Mouse (Mus musculus) hindbrain, postnatal 0 days (tissue): ENCODE measurements around the gene Ofd1. TPM values are rescaled to one million over a fixed set of nuclear protein-coding genes. Genes with fewer than 3 reads are reported as not detected.

Experiments
- ATAC-seq: fragments of 200-750 bp; cut with Nextera tagmentation; 2 replicates; pipeline ENCODE4 v1.8.0; 2017; ENCODE audit warnings: mild to moderate bottlenecking, moderate TSS enrichment, moderate library complexity
- DNase-seq: peaks from one replicate; pipeline ENCODE4 v3.0.0-alpha.2; 2015; ENCODE audit warnings: low spot score
- H3K27ac ChIP-seq: fragments of 300-500 bp; sonication (generic); 2 replicates; pipeline ENCODE4 v1.5.1; 2014; ENCODE audit warnings: mild to moderate bottlenecking
- H3K27me3 ChIP-seq: fragments of 300-500 bp; sonication (generic); 2 replicates; pipeline ENCODE4 v1.6.1; 2014; ENCODE audit warnings: low read length, mixed read lengths; ENCODE audit not compliant: insufficient read depth
- H3K36me3 ChIP-seq: fragments of 300-500 bp; sonication (generic); 2 replicates; pipeline ENCODE4 v1.6.1; 2014; ENCODE audit warnings: low read length, mixed read lengths; ENCODE audit not compliant: insufficient read depth
- H3K4me1 ChIP-seq: fragments of 300-500 bp; sonication (generic); 2 replicates; pipeline ENCODE4 v1.6.1; 2014; ENCODE audit warnings: antibody characterized with exemption, low read length, mixed read lengths; ENCODE audit not compliant: insufficient read depth
- H3K4me2 ChIP-seq: fragments of 300-500 bp; sonication (generic); 2 replicates; pipeline ENCODE4 v1.6.1; 2014; ENCODE audit warnings: low read depth, mild to moderate bottlenecking, low read length, moderate library complexity, mixed read lengths
- H3K4me3 ChIP-seq: fragments of 300-500 bp; sonication (generic); 2 replicates; pipeline ENCODE4 v1.5.1; 2014; ENCODE audit warnings: low read length
- H3K9ac ChIP-seq: fragments of 300-500 bp; sonication (generic); replicated peaks from 2 replicates; pipeline ENCODE4 v1.6.1; 2014; ENCODE audit warnings: mild to moderate bottlenecking, low read length, moderate library complexity, mixed read lengths
- H3K9me3 ChIP-seq: fragments of 300-500 bp; sonication (generic); 2 replicates; pipeline ENCODE4 v1.6.1; 2016; ENCODE audit warnings: low read length, mixed read lengths
- CTCF ChIP-seq: IDR thresholded peaks from 2 replicates; pipeline ENCODE4 v1.5.1; 2016; ENCODE audit warnings: antibody characterized with exemption, control low read depth, low read depth
- WGBS: fragments of 180-500 bp; shearing (Covaris S2); extraction: QIAGEN DNeasy Blood & Tissue Kit; methylation state at CpG from one replicate; pipeline ENCODE4 v1.1.7; 2014; 5-methylcytosine and 5-hydroxymethylcytosine counted together
- polyA plus RNA-seq: library from polyadenylated mRNA; unstranded; fragments of >200 nt; fragmentation: Nextera tagmentation; extraction: Ambion mirVana; gene quantifications from 2 replicates; pipeline ENCODE4 v1.2.1, GENCODE M21; 2015
- total RNA-seq: library from RNA; depleted of rRNA; stranded (reverse); fragments of >200 nt; gene quantifications from 2 replicates; pipeline ENCODE4 v1.2.3, GENCODE M21; 2014

The Ofd1 gene
- total and polyA plus RNA-seq, 2 experiments from 2014 or later, result 4.3 to 7.1 TPM

DNA sequence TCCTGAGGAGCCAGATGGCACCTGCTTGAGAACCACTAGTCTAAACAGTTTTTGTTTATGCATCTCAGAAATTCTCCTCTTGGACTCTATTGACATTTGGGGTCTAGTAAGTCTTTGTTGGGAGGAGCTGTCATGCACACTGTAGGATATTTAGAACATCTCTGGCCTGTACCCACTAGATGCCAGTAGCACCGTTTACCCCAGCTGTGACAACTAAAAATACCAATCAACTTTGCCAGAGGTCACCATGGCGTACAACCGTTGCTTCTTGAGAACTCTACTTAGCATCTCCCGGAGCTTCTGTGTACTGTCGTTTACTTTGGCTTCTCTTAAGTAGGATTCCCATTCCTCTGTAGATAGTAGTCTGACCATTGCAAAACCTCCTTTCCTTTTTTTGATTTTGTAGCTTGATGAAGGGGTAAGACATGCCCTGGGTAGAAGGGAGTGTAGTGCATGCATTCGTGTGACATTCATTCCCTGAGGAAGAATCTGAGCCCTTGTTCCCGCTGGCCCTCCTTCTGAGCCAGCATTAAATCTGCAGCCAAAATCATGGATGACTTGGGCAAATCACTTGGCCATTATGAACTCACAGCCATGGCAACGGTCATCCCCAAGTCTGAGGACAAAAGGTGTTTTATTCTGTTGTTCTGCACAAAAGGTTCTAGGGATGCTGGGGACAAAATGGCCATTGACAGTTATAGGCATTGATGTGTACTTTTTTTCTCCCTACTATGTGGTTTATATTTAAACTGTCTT lies 74.9 kb downstream of the Ofd1 start:
- Histone ChIP-seq H3K4me1 (no peaks in the 10 kb centered on the region), H3K4me2 (no peak overlapping the region), H3K36me3 (no peaks in the 10 kb centered on the region), H3K9ac (no peak overlapping the region), H3K27me3 (no peaks in the 10 kb centered on the region), H3K4me3 (no peak overlapping the region), H3K9me3 (no peaks in the 10 kb centered on the region), H3K27ac (peak overlapping the region; percentile 58; the same call in 1 of the 2 replicates)
- DNase-seq (peak; percentile 61), ATAC-seq (peak; percentile 82)
- WGBS, result 52% methylated on average over 8 of the region's 8 CpGs
- TF ChIP-seq CTCF, result no peak

DNA sequence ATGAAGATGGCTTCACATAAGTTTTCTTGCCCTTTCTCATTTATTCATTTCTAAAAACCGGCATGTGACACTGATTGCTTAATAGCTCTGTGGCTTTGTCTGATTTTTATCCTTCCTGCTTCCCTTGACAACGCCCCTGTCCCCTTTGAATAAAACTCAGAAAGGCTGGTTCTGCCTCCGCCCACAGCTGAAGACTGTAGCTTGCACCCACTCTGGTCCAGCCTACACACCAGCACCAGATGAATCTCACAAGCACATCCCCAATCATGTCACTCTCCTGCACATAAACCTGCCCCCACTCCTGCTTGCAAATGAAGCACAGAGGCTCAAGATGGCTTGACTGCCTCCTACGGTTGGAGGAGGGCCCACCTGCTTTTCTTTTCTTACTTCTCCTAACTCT lies 80.0 kb downstream of the Ofd1 start:
- Histone ChIP-seq H3K27me3 (no peaks in the 10 kb centered on the region), H3K9ac (no peak overlapping the region), H3K27ac (no peak overlapping the region), H3K36me3 (no peaks in the 10 kb centered on the region), H3K4me2 (no peak overlapping the region), H3K4me3 (no peak overlapping the region), H3K9me3 (no peaks in the 10 kb centered on the region), H3K4me1 (no peaks in the 10 kb centered on the region)
- TF ChIP-seq CTCF, result no peak
- DNase-seq (no peak), ATAC-seq (no peak)
- 87% methylated on average over 4 of the region's 4 CpGs for WGBS

DNA sequence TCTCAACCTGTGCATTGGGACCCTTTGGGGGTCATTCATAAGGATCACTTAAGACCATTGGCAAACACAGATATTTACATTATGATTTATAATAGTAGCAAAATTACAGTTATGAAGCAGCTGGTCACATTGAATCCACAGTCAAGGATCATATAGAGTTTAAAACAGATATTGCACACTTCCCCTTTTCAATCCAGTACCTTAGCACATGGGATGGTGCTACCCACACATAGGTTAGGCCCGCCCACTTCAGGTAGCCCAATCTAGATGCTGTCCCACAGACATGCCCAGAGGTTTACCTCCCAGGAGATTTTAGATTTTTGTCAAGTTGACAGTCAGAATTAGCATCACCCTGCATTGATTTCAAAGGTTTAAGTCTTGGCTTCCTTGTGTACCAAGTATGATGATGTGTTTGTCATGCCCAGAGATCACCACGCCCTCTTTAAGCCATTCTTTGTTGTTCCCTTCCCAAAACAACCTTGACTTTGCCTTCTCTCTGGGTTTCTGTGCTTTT lies 80.5 kb downstream of the Ofd1 start:
- no peaks in the 10 kb centered on the region for H3K9me3 ChIP-seq
- H3K4me2 ChIP-seq, result no peak overlapping the region
- ATAC-seq (no peak), DNase-seq (no peak)
- H3K27me3 ChIP-seq, result no peaks in the 10 kb centered on the region
- TF ChIP-seq CTCF, result no peak
- no peaks in the 10 kb centered on the region for H3K36me3 ChIP-seq
- H3K9ac ChIP-seq, result no peak overlapping the region
- WGBS, result 82% methylated on average over 2 of the region's 2 CpGs
- H3K27ac ChIP-seq, result no peak overlapping the region
- no peaks in the 10 kb centered on the region for H3K4me1 ChIP-seq
- no peak overlapping the region for H3K4me3 ChIP-seq

DNA sequence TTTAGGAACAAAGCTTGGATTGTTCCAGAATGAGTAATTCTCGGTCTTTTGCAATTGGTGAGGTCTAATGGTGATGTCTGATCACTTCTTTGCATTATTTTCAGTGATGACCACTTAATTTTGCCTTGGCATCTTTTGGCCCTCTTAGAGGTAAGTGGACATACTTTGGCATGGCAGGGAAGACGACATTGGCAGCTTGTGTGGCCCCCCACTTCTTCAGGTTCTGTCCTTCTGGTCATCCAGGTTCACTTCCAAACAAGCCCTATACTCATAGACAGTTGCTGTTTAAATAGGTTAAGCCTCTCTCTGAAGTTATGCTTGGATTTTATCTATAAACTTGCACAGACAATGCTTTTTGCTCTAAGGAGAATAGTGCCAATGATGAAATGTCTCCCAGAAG lies 81.5 kb downstream of the Ofd1 start:
- H3K4me3 ChIP-seq, result no peak overlapping the region
- WGBS, result 80% methylated on average over 2 of the region's 2 CpGs
- H3K27me3 ChIP-seq, result no peaks in the 10 kb centered on the region
- DNase-seq (no peak), ATAC-seq (no peak)
- H3K4me2 ChIP-seq, result no peak overlapping the region
- no peak overlapping the region for H3K9ac ChIP-seq
- no peak overlapping the region for H3K27ac ChIP-seq
- no peaks in the 10 kb centered on the region for H3K36me3 ChIP-seq
- no peaks in the 10 kb centered on the region for H3K4me1 ChIP-seq
- no peaks in the 10 kb centered on the region for H3K9me3 ChIP-seq
- no peak for TF ChIP-seq CTCF

DNA sequence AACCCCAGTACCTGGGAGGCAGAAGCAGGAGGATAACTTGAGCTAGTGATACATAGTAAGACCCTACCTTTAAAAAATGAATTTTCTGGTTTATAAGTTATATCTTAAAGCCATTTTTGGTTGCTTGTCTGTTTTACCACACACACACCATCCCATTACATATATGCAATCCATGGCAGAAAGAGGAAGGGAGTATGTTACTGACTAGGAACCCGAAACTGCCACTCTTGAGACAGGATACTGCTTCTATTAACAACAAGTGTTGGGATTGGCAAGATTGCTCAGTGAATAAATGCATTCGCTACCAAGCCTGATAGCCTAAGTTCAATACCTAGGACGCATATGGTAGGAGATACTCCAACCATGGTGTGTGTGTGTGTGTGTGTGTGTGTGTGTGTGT lies 84.2 kb downstream of the Ofd1 start:
- Histone ChIP-seq H3K4me2 (no peak overlapping the region), H3K9me3 (no peaks in the 10 kb centered on the region), H3K27ac (no peak overlapping the region), H3K9ac (no peak overlapping the region), H3K4me1 (no peaks in the 10 kb centered on the region), H3K36me3 (no peaks in the 10 kb centered on the region), H3K4me3 (no peak overlapping the region), H3K27me3 (no peaks in the 10 kb centered on the region)
- TF ChIP-seq CTCF, result no peak
- ATAC-seq (no peak), DNase-seq (no peak)
- 90% methylated on average over 3 of the region's 3 CpGs for WGBS

DNA sequence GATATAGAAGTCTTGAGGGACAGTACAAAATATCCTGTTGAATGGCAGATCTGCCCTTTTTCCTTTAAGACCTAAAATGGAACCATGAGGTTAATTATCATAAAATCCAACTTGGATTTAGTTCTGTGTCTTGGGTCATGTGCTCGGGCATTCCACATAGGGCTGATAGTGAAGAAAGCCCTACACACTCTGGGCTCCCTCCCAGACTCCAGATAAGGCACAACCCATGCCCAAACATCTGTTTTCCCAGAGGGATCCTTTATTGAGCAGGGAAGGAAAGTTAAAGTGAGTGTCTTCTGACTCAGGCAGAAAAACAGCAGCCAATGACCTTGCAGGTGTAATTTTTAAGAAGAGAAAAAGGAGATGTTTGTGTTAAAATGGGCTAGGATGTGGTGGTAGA lies 85.6 kb downstream of the Ofd1 start:
- Histone ChIP-seq H3K27me3 (no peaks in the 10 kb centered on the region), H3K4me2 (no peak overlapping the region), H3K36me3 (no peaks in the 10 kb centered on the region), H3K9me3 (no peaks in the 10 kb centered on the region), H3K4me1 (no peaks in the 10 kb centered on the region), H3K27ac (no peak overlapping the region), H3K4me3 (no peak overlapping the region), H3K9ac (no peak overlapping the region)
- ATAC-seq (no peak), DNase-seq (no peak)
- no peak for TF ChIP-seq CTCF
- 47% methylated on average over 1 of the region's 1 CpGs for WGBS

DNA sequence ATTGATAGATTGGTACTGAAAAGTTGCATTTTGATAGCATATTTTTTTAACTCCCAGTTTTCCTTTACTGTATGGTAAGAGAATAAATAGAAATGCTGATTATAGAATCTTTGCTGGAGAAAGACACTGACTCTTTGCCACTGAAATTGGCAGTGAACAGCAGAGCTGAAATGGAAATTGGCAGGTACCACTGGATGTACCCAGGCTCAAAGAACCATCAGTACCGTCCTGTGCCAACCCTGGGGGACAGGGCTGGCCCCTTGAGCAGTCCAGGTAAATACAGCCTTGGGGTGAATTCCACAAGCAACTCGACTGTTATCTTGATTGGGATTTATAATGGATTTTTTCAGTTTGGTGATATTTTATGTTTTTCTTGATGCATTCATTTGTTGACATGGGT lies 87.1 kb downstream of the Ofd1 start:
- 0 out of 2 replicates have a peak, but pooled peaks cover 3% of the 10 kb centered on the region for H3K4me1 ChIP-seq
- 55% methylated on average over 2 of the region's 2 CpGs for WGBS
- ATAC-seq, result no peak

More for the DNA sequence above, 87.1 kb downstream of the Ofd1 start:
- no peak overlapping the region for H3K4me2 ChIP-seq
- no peak overlapping the region for H3K9ac ChIP-seq
- no peak for DNase-seq
- no peak overlapping the region for H3K27ac ChIP-seq
- TF ChIP-seq CTCF, result no peak
- no peaks in the 10 kb centered on the region for H3K27me3 ChIP-seq
- H3K36me3 ChIP-seq, result no peaks in the 10 kb centered on the region
- no peak overlapping the region for H3K4me3 ChIP-seq
- no peaks in the 10 kb centered on the region for H3K9me3 ChIP-seq
